Mouse (Mus musculus) G1E (cell line): ENCODE measurements around the gene Olfr1513. TPM values are rescaled to one million over a fixed set of nuclear protein-coding genes. Genes with fewer than 3 reads are reported as not detected.

Experiments
- ATAC-seq: 2 replicates; pipeline ENCODE4 v1.8.0; 2016; ENCODE audit warnings: mild to moderate bottlenecking; ENCODE audit not compliant: insufficient number of reproducible peaks, poor library complexity, low FRiP score, severe bottlenecking; ENCODE audit errors: extremely low read depth
- DNase-seq: peaks from one replicate; pipeline ENCODE4 v3.0.0; 2012; ENCODE audit warnings: low spot score
- H3K27me3 ChIP-seq: 2 replicates; pipeline ENCODE4 v1.6.1; 2012; ENCODE audit warnings: mild to moderate bottlenecking, low read length, inconsistent platforms; ENCODE audit not compliant: insufficient read depth
- H3K36me3 ChIP-seq: replicated peaks from 2 replicates; pipeline ENCODE3; 2012; ENCODE audit warnings: mild to moderate bottlenecking, inconsistent platforms
- H3K4me1 ChIP-seq: 2 replicates; pipeline ENCODE4 v1.6.1; 2012; ENCODE audit warnings: low read depth, low read length, inconsistent platforms, mixed read lengths; ENCODE audit not compliant: insufficient read depth
- H3K4me3 ChIP-seq: 2 replicates; pipeline ENCODE4 v1.5.1; 2012; ENCODE audit warnings: low read depth, mild to moderate bottlenecking, inconsistent platforms, low read length, moderate library complexity, mixed read lengths
- H3K9me3 ChIP-seq: replicated peaks from 2 replicates; pipeline ENCODE4 v1.6.1; 2012; ENCODE audit warnings: inconsistent platforms
- CTCF ChIP-seq: IDR thresholded peaks from 2 replicates; pipeline ENCODE4 v1.5.1; 2012; ENCODE audit warnings: low read depth, low read length, inconsistent platforms, mixed read lengths
- GATA1 ChIP-seq: IDR thresholded peaks from 2 replicates; pipeline ENCODE4 v1.6.1; 2012; ENCODE audit warnings: borderline replicate concordance, low read length, inconsistent platforms, mixed read lengths
- GATA2 ChIP-seq: IDR thresholded peaks from 2 replicates; pipeline ENCODE4 v1.6.1; 2012; ENCODE audit warnings: low read depth, low read length, inconsistent platforms, borderline replicate concordance
- POLR2AphosphoS5 ChIP-seq: IDR thresholded peaks from 2 replicates; pipeline ENCODE4 v1.6.1; 2012; ENCODE audit warnings: low read depth, low read length, inconsistent platforms; ENCODE audit not compliant: insufficient replicate concordance
- TAL1 ChIP-seq: conservative IDR thresholded peaks from 2 replicates; pipeline ENCODE4 v1.6.1; 2012; ENCODE audit warnings: low read depth, low read length, inconsistent platforms, mixed read lengths
- polyA plus RNA-seq: library from polyadenylated mRNA; stranded (reverse); fragments of >175 nt; gene quantifications from 2 replicates; pipeline ENCODE4 v1.2.3, GENCODE M21; 2012
- total RNA-seq, 2 experiments: library from RNA; stranded (forward) in 1 of 2; stranded (reverse) in 1 of 2; fragments of 200-1000 nt in 1 of 2; fragments of >200 nt in 1 of 2; fragmentation: Nextera tagmentation in 1 of 2; gene quantifications; 2 replicates each; pipeline ENCODE4 v1.2.3; 2014 to 2017

The Olfr1513 gene
- total and polyA plus RNA-seq, 3 experiments = 0.05 TPM; not detected in 2

- Histone ChIP-seq H3K9me3 (no peaks in the 10 kb centered on the region; the same call in 1 of the 2 replicates), H3K36me3 (peaks cover 6% of the 10 kb centered on the region), H3K4me3 (no peak overlapping the region), H3K27me3 (peaks cover 53% of the 10 kb centered on the region), H3K4me1 (peaks cover 20% of the 10 kb centered on the region)
- ATAC-seq = no peak
- no peak for DNase-seq
- TF ChIP-seq GATA2 (no peak), POLR2AphosphoS5 (no peak), CTCF (no peak), GATA1 (no peak), TAL1 (no peak)
These were observed 36.8 kb downstream of the Olfr1513 start for GRCm38 (mm10) chr14:52319361-52319760.

- DNase-seq = no peak
- peaks cover 49% of the 10 kb centered on the region for H3K27me3 ChIP-seq
- no peaks in the 10 kb centered on the region; the same call in 1 of the 2 replicates for H3K9me3 ChIP-seq
- H3K36me3 ChIP-seq = peaks cover 28% of the 10 kb centered on the region
- peaks cover 29% of the 10 kb centered on the region for H3K4me1 ChIP-seq
- TF ChIP-seq GATA2 = no peak
- TF ChIP-seq CTCF = no peak
- no peak for TF ChIP-seq TAL1
- TF ChIP-seq GATA1 = no peak
- no peak for TF ChIP-seq POLR2AphosphoS5
- no peak for ATAC-seq
- H3K4me3 ChIP-seq = peak overlapping the region; percentile 74
These were observed 39.6 kb downstream of the Olfr1513 start for GRCm38 (mm10) chr14:52316441-52317225.

- peaks cover 28% of the 10 kb centered on the region for H3K36me3 ChIP-seq
- H3K4me3 ChIP-seq = peak overlapping the region; percentile 74
- ATAC-seq = no peak; the same call in 1 of the 2 replicates
- no peaks in the 10 kb centered on the region; the same call in 1 of the 2 replicates for H3K9me3 ChIP-seq
- H3K27me3 ChIP-seq = peaks cover 49% of the 10 kb centered on the region
- peak; percentile 60 for DNase-seq
- H3K4me1 ChIP-seq = peaks cover 29% of the 10 kb centered on the region
- TF ChIP-seq CTCF (no peak), GATA1 (no peak), TAL1 (no peak), POLR2AphosphoS5 (no peak)
These were observed 40.3 kb downstream of the Olfr1513 start for GRCm38 (mm10) chr14:52315792-52316440.

GRCm38 (mm10) chr14:52315283-52315780, 40.9 kb downstream of the Olfr1513 start:
- TF ChIP-seq TAL1 = no peak
- TF ChIP-seq GATA2 = no peak
- TF ChIP-seq GATA1 = no peak
- no peak for TF ChIP-seq POLR2AphosphoS5
- no peak for TF ChIP-seq CTCF

GRCm38 (mm10) chr14:52314808-52315150, 41.4 kb downstream of the Olfr1513 start:
- ATAC-seq (no peak), DNase-seq (no peak)
- peaks cover 48% of the 10 kb centered on the region for H3K27me3 ChIP-seq
- H3K9me3 ChIP-seq = no peaks in the 10 kb centered on the region; the same call in 1 of the 2 replicates
- peaks cover 28% of the 10 kb centered on the region for H3K36me3 ChIP-seq
- TF ChIP-seq GATA1 (no peak), POLR2AphosphoS5 (no peak), GATA2 (no peak), TAL1 (no peak), CTCF (no peak)
- peaks cover 29% of the 10 kb centered on the region for H3K4me1 ChIP-seq
- no peak overlapping the region for H3K4me3 ChIP-seq

More at GRCm38 (mm10) chr14:52315283-52315780, 40.9 kb downstream of the Olfr1513 start:
- ATAC-seq = no peak
- peaks cover 28% of the 10 kb centered on the region for H3K36me3 ChIP-seq
- peaks cover 29% of the 10 kb centered on the region for H3K4me1 ChIP-seq
- H3K9me3 ChIP-seq = no peaks in the 10 kb centered on the region; the same call in 1 of the 2 replicates
- peak overlapping the region; percentile 74 for H3K4me3 ChIP-seq
- peaks cover 49% of the 10 kb centered on the region for H3K27me3 ChIP-seq
- no peak for DNase-seq
